Mouse (Mus musculus) MEL (cell line): ENCODE measurements around the gene Ifi211.
"Not testable (repeated sequence)": the region's sequence is repeated elsewhere in the genome, so short reads cannot be mapped to it uniquely, and the experiment has no call there.

Experiments
- BHLHE40 ChIP-seq: IDR thresholded peaks from 2 replicates; pipeline ENCODE4 v1.6.1; 2012; ENCODE audit warnings: low read depth, mild to moderate bottlenecking, inconsistent platforms, low read length, improper control_type of control experiment, borderline replicate concordance
- CTCF ChIP-seq, 3 experiments: IDR thresholded peaks in 2 of 3; conservative IDR thresholded peaks in 1 of 3; 2 replicates each; pipeline ENCODE4 v1.5.1; 2011 to 2012; ENCODE audit warnings: low read length in 3 of 3, low read depth in 2 of 3, mild to moderate bottlenecking in 2 of 3, improper control_type of control experiment in 1 of 3, inconsistent platforms in 1 of 3, mixed read lengths in 1 of 3, moderate library complexity in 1 of 3; ENCODE audit not compliant: control insufficient read depth in 1 of 3, insufficient read depth in 1 of 3, poor library complexity in 1 of 3, severe bottlenecking in 1 of 3
- EP300 ChIP-seq, 2 experiments: IDR thresholded peaks; 2 replicates each; pipeline ENCODE4 v1.6.1; 2011; ENCODE audit warnings: improper control_type of control experiment in 2 of 2, low read length in 2 of 2, low read depth in 1 of 2, mild to moderate bottlenecking in 1 of 2
- GATA1 ChIP-seq: IDR thresholded peaks from 2 replicates; pipeline ENCODE4 v1.6.1; 2011; ENCODE audit warnings: low read depth, low read length, improper control_type of control experiment
- MAX ChIP-seq: IDR thresholded peaks from 2 replicates; pipeline ENCODE4 v1.6.1; 2011; ENCODE audit warnings: low read length, improper control_type of control experiment
- MAZ ChIP-seq: IDR thresholded peaks from 2 replicates; pipeline ENCODE4 v1.6.1; 2012; ENCODE audit warnings: low read depth, mild to moderate bottlenecking, inconsistent platforms, low read length, improper control_type of control experiment
- MEF2A ChIP-seq: IDR thresholded peaks from 2 replicates; pipeline ENCODE4 v1.6.1; 2014; ENCODE audit warnings: low read depth, mild to moderate bottlenecking, inconsistent platforms, low read length, improper control_type of control experiment; ENCODE audit not compliant: poor library complexity, insufficient replicate concordance, severe bottlenecking; ENCODE audit errors: extremely low read depth
- MXI1 ChIP-seq: IDR thresholded peaks from 2 replicates; pipeline ENCODE4 v1.6.1; 2011; ENCODE audit warnings: mild to moderate bottlenecking, low read depth, low read length, improper control_type of control experiment
- POLR2A ChIP-seq, 2 experiments: IDR thresholded peaks; 2 replicates each; pipeline ENCODE4 v1.6.1; 2011 to 2012; ENCODE audit warnings: low read length in 2 of 2, mild to moderate bottlenecking in 2 of 2, control low read depth in 1 of 2, improper control_type of control experiment in 1 of 2, low read depth in 1 of 2, moderate library complexity in 1 of 2; ENCODE audit not compliant: control insufficient read depth in 1 of 2, insufficient read depth in 1 of 2, poor library complexity in 1 of 2
- TCF12 ChIP-seq: IDR thresholded peaks from 2 replicates; pipeline ENCODE4 v1.6.1; 2014; ENCODE audit warnings: low read depth, mild to moderate bottlenecking, inconsistent platforms, low read length, improper control_type of control experiment, moderate library complexity

GRCm38 (mm10) chr1:173961491-173961890 lies 48.6 kb upstream of the Ifi211 start:
- not testable (repeated sequence) for TF ChIP-seq BHLHE40; CTCF (IDR thresholded peaks at IDR 0.05 in 2 of 3, conservative IDR thresholded peaks at IDR 0.05 in 1 of 3; ENCODE audit: control insufficient read depth in 1 of 3, insufficient read depth in 1 of 3, low read depth in 2 of 3, low read length in 3 of 3, poor library complexity in 1 of 3, severe bottlenecking in 1 of 3); MAX; MEF2A; POLR2A (IDR thresholded peaks at IDR 0.05; ENCODE audit: control insufficient read depth in 1 of 2, insufficient read depth in 1 of 2, low read depth in 1 of 2, low read length in 2 of 2, poor library complexity in 1 of 2); MAZ; TCF12; EP300 (IDR thresholded peaks at IDR 0.05; ENCODE audit: low read depth in 1 of 2, low read length in 2 of 2); GATA1; MXI1
